Mouse (Mus musculus) limb, embryonic 14.5 days (tissue): ENCODE results near the gene Slc6a2. TPM values are rescaled to one million over a fixed set of nuclear protein-coding genes. Genes with fewer than 3 reads are reported as not detected.
A peak's percentile ranks its signal among the peaks of the same experiment; 100 is the strongest.

ENCODE experiments used
- ATAC-seq: fragments of 200-750 bp; cut with Nextera tagmentation; 2 replicates; pipeline ENCODE4 v1.8.0; 2017; ENCODE audit warnings: low read depth, moderate number of reproducible peaks, moderate TSS enrichment; ENCODE audit not compliant: low FRiP score
- DNase-seq: peaks from one replicate; pipeline ENCODE4 v3.0.0-alpha.2; 2015; ENCODE audit warnings: low spot score
- H3K27ac ChIP-seq: fragments of 300-500 bp; sonication (generic); replicated peaks from 2 replicates; pipeline ENCODE4 v1.5.1; 2014; ENCODE audit warnings: low read depth, mild to moderate bottlenecking, low read length, moderate library complexity, mixed read lengths
- H3K27me3 ChIP-seq: fragments of 300-500 bp; sonication (generic); 2 replicates; pipeline ENCODE4 v1.6.1; 2014; ENCODE audit warnings: low read length, mixed read lengths; ENCODE audit not compliant: control insufficient read depth, insufficient read depth
- H3K36me3 ChIP-seq: fragments of 300-500 bp; sonication (generic); 2 replicates; pipeline ENCODE4 v1.6.1; 2014; ENCODE audit warnings: mild to moderate bottlenecking, low read length, moderate library complexity, mixed read lengths; ENCODE audit not compliant: control insufficient read depth, insufficient read depth
- H3K4me1 ChIP-seq: fragments of 300-500 bp; sonication (generic); 2 replicates; pipeline ENCODE4 v1.6.1; 2014; ENCODE audit warnings: antibody characterized with exemption, low read length, mixed read lengths; ENCODE audit not compliant: control insufficient read depth, insufficient read depth
- H3K4me2 ChIP-seq: fragments of 300-500 bp; sonication (generic); replicated peaks from 2 replicates; pipeline ENCODE4 v1.6.1; 2014; ENCODE audit warnings: low read depth, mild to moderate bottlenecking, low read length, moderate library complexity; ENCODE audit not compliant: severe bottlenecking
- H3K4me3 ChIP-seq: fragments of 300-500 bp; sonication (generic); replicated peaks from 2 replicates; pipeline ENCODE4 v1.5.1; 2014; ENCODE audit warnings: low read length
- H3K9ac ChIP-seq: fragments of 300-500 bp; sonication (generic); 2 replicates; pipeline ENCODE4 v1.6.1; 2014; ENCODE audit warnings: mild to moderate bottlenecking, low read depth, low read length, moderate library complexity; ENCODE audit not compliant: severe bottlenecking
- H3K9me3 ChIP-seq: fragments of 300-500 bp; sonication (generic); 2 replicates; pipeline ENCODE4 v1.6.1; 2016; ENCODE audit warnings: low read length; ENCODE audit not compliant: control insufficient read depth
- POLR2A ChIP-seq: fragments of 200-500 bp; IDR thresholded peaks from 2 replicates; pipeline ENCODE4 v1.8.0; 2012; ENCODE audit warnings: inconsistent platforms, mild to moderate bottlenecking, moderate library complexity, borderline replicate concordance; ENCODE audit not compliant: insufficient read depth, insufficient read length; ENCODE audit errors: extremely low read depth
- WGBS: fragments of 180-500 bp; shearing (Covaris S2); extraction: QIAGEN DNeasy Blood & Tissue Kit; methylation state at CpG from one replicate; pipeline ENCODE4 v1.1.7; 2014; 5-methylcytosine and 5-hydroxymethylcytosine counted together
- polyA plus RNA-seq, 2 experiments: library from polyadenylated mRNA; depleted of rRNA in 1 of 2; stranded (reverse) in 1 of 2; unstranded in 1 of 2; fragments of >200 nt; fragmentation: Nextera tagmentation in 1 of 2; extraction: Ambion mirVana in 1 of 2; gene quantifications; 2 replicates each; pipeline versions ENCODE4 v1.2.1 to v1.2.3; 2012 to 2014

The Slc6a2 gene
- polyA plus RNA-seq (2012; rRNA removed) (0.23 and 0.28 TPM in 2 replicates), polyA plus RNA-seq (2014; fragmentation: Nextera tagmentation; extraction: Ambion mirVana) (0.18 and 0.22 TPM in 2 replicates)

- TF ChIP-seq POLR2A = no peak
- 63% methylated on average over 10 of the region's 10 CpGs for WGBS
- Histone ChIP-seq H3K27me3 (peaks cover 38% of the 10 kb centered on the region), H3K9me3 (no peaks in the 10 kb centered on the region), H3K4me1 (peaks cover 7% of the 10 kb centered on the region; the same call in 1 of the 2 replicates), H3K9ac (peak within 1 kb of the TSS; percentile 18), H3K4me2 (peak within 1 kb of the TSS; percentile 80), H3K4me3 (peak within 1 kb of the TSS; percentile 38), H3K36me3 (no peaks in the 10 kb centered on the region), H3K27ac (no peak within 1 kb of the TSS)
- ATAC-seq (no peak), DNase-seq (no peak)
These were observed at the start of gene Slc6a2 for GRCm38 (mm10) chr8:92959779-92960178. Slc6a2 (plus strand) TSS chr8:92960079.

- Histone ChIP-seq H3K4me1 (no peaks in the 10 kb centered on the region), H3K36me3 (peaks cover 2% of the 10 kb centered on the region; the same call in 1 of the 2 replicates), H3K9me3 (no peaks in the 10 kb centered on the region), H3K27me3 (no peaks in the 10 kb centered on the region), H3K4me3 (no peak overlapping the region), H3K9ac (no peak overlapping the region), H3K27ac (no peak overlapping the region), H3K4me2 (no peak overlapping the region)
- DNase-seq (no peak), ATAC-seq (no peak)
- WGBS = 87% methylated on average over 3 of the region's 3 CpGs
- TF ChIP-seq POLR2A = no peak
These were observed 48.4 kb upstream of the Slc6a2 start for GRCm38 (mm10) chr8:92911477-92911876.

GRCm38 (mm10) chr8:92913396-92913795, 46.5 kb upstream of the Slc6a2 start:
- Histone ChIP-seq H3K9ac (no peak overlapping the region), H3K4me2 (no peak overlapping the region), H3K27me3 (no peaks in the 10 kb centered on the region), H3K4me3 (no peak overlapping the region), H3K4me1 (no peaks in the 10 kb centered on the region), H3K27ac (no peak overlapping the region), H3K9me3 (no peaks in the 10 kb centered on the region), H3K36me3 (peaks cover 2% of the 10 kb centered on the region; the same call in 1 of the 2 replicates)
- TF ChIP-seq POLR2A = no peak
- ATAC-seq (no peak), DNase-seq (peak; percentile 64)
- 44% methylated on average over 7 of the region's 7 CpGs for WGBS

- Histone ChIP-seq H3K27me3 (no peaks in the 10 kb centered on the region), H3K4me2 (no peak overlapping the region), H3K4me3 (no peak overlapping the region), H3K9me3 (no peaks in the 10 kb centered on the region), H3K9ac (no peak overlapping the region), H3K27ac (no peak overlapping the region), H3K4me1 (no peaks in the 10 kb centered on the region), H3K36me3 (peaks cover 2% of the 10 kb centered on the region; the same call in 1 of the 2 replicates)
- no peak for DNase-seq
- no peak for TF ChIP-seq POLR2A
- 91% methylated on average over 3 of the region's 3 CpGs for WGBS
- ATAC-seq = no peak
These were observed 43.8 kb upstream of the Slc6a2 start for GRCm38 (mm10) chr8:92916082-92916481.

GRCm38 (mm10) chr8:92921768-92922167, 38.1 kb upstream of the Slc6a2 start:
- Histone ChIP-seq H3K27ac (no peak overlapping the region), H3K9ac (no peak overlapping the region), H3K27me3 (no peaks in the 10 kb centered on the region), H3K4me1 (no peaks in the 10 kb centered on the region), H3K4me3 (no peak overlapping the region), H3K9me3 (peaks cover 3% of the 10 kb centered on the region; the same call in 1 of the 2 replicates), H3K4me2 (no peak overlapping the region), H3K36me3 (no peaks in the 10 kb centered on the region)
- DNase-seq (no peak), ATAC-seq (no peak)
- 85% methylated on average over 3 of the region's 3 CpGs for WGBS
- no peak for TF ChIP-seq POLR2A
